Mouse (Mus musculus) central nervous system, embryonic 18 days (tissue): ENCODE results near the gene Bcas1. TPM values are rescaled to one million over a fixed set of nuclear protein-coding genes. Genes with fewer than 3 reads are reported as not detected.

Source experiments
- polyA plus RNA-seq: library from polyadenylated mRNA; depleted of rRNA; stranded (reverse); fragments of >200 nt; gene quantifications from 2 replicates; pipeline ENCODE4 v1.2.3, GENCODE M21; 2012; rRNA removed

The Bcas1 gene
- 4.1 and 6.6 TPM in 2 replicates for polyA plus RNA-seq

DNA sequence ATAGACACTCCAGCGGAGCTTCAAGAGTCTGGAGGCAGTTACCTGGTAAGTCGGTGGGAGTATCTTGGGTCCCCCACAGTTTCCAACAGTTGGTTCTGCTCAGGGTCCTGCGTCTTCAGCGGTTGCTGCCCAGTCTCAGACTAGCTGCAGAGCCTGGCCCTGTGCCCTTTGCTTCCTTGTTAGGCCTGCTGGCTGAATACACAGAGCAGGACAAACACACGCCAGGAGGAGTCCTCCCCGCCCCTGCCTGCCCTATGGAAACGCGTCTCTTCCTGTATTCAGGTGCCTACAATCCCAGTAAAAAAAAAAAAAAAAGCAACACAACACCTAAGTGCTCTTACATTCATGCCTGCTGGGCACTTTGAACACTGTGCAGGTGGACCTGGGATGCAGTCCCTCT lies at the start of gene Bcas1:
Bcas1 (minus strand) TSS at position 142 of the 400 bp plus-strand sequence.

Other genes with a start within 250 kb of the Bcas1 start
- 63.8 and 66.5 TPM in 2 replicates for gene Pfdn4, start 68.6 kb upstream of the Bcas1 start, polyA plus RNA-seq
- 0.13 and 0.18 TPM in 2 replicates for gene Cyp24a1, start 69.3 kb upstream of the Bcas1 start, polyA plus RNA-seq
- gene 4930470P17Rik, start 174.2 kb upstream of the Bcas1 start, polyA plus RNA-seq, result 0.04 TPM in 1 of 2 replicates, not detected in the other